Mouse (Mus musculus): Measurements from ENCODE around the gene Pfn4.
"Not testable (repeated sequence)": the region's sequence is repeated elsewhere in the genome, so short reads cannot be mapped to it uniquely, and the experiment has no call there.

GRCm38 (mm10) chr12:4781725-4782404, 13.0 kb downstream of the Pfn4 start:
- TF ChIP-seq SIN3A (IDR thresholded peaks at IDR 0.05; ENCODE audit: low read length); ETS1 (conservative IDR thresholded peaks at IDR 0.05; ENCODE audit: low read depth, low read length); POLR2A (IDR thresholded peaks at IDR 0.05; ENCODE audit: low read depth, low read length); CTCF (conservative IDR thresholded peaks at IDR 0.05 in 1 of 2, IDR thresholded peaks at IDR 0.05 in 1 of 2; ENCODE audit: low read depth in 2 of 2, low read length in 2 of 2); UBTF (IDR thresholded peaks at IDR 0.05; ENCODE audit: low read depth, low read length); MAX (IDR thresholded peaks at IDR 0.05; ENCODE audit: low read length); ZMIZ1 (IDR thresholded peaks at IDR 0.05; ENCODE audit: low read depth, low read length); GABPA (IDR thresholded peaks at IDR 0.05; ENCODE audit: insufficient replicate concordance, low read depth, low read length); EP300 (IDR thresholded peaks at IDR 0.05; ENCODE audit: low read length): not testable (repeated sequence)

Measured in CH12.LX (cell line).